Mouse (Mus musculus): Measurements from ENCODE around the gene Uchl3.

DNA sequence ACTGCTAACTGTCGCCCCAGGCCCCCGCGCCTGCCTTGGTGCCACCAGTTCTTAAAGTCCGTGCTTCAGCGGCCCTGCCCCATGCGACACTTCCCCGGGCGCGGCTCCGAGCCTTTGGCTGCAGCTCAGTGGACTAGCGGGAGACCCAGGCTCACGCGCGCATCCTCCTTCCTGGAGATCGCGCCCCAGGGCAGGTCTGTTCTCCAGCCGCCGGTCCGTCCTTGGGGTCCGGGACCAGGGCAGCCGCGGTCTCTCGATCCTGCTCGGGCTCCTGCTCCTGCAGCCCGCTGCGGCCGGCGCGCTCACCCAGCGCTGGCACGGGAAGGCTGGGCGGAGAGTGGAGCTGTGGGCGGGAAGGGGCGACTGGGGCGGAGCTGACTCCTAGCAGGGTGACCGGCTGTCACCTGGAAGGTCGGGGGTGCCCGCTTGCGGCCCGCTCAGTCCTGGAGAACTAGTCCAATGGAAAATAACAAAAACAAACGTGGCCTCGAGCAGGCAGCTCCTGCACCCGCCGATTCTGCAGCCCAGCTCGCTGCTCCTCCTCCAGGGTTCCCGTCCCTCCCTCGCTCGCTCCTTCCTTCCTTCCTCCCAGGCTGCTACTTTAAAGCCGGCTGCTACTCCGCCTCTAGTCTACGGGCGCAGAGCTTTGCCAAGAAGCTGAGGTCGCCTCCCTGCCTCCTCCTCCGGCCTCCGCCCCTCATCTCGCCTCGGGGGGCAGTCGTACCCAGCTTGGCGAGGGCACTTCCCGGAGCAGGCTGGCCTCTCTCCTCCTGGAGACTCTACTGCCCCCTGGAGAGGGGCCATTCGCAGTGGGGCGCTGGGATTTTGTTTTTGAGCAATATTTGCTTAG, 45.0 kb upstream of the Uchl3 start, which contains the start of gene Tbc1d4:
- TF ChIP-seq CTCF (conservative IDR thresholded peaks at IDR 0.05; ENCODE audit: insufficient read depth, insufficient read length, low read depth, low read length) (peak; percentile 63), POLR2A (IDR thresholded peaks at IDR 0.05; ENCODE audit: low read depth, low read length) (peak; percentile 17)

Data from kidney, adult 2 months (tissue).